Mouse (Mus musculus) ES-E14 (cell line): Measurements from ENCODE around the gene Shb. TPM values are rescaled to one million over a fixed set of nuclear protein-coding genes. Genes with fewer than 3 reads are reported as not detected.

Experiments
- DNase-seq: peaks from one replicate; pipeline ENCODE4 v3.0.0-alpha.2; 2013; ENCODE audit warnings: low read depth, low spot score
- H3K27ac ChIP-seq: 2 replicates; pipeline ENCODE4 v1.5.1; 2012; ENCODE audit warnings: low read depth, mild to moderate bottlenecking, low read length, moderate library complexity, mixed read lengths; ENCODE audit not compliant: poor library complexity, insufficient read depth, severe bottlenecking
- H3K36me3 ChIP-seq: 2 replicates; pipeline ENCODE4 v1.6.1; 2012; ENCODE audit warnings: mild to moderate bottlenecking, low read length, moderate library complexity, mixed read lengths; ENCODE audit not compliant: control insufficient read depth, poor library complexity, insufficient read depth, severe bottlenecking
- H3K4me1 ChIP-seq, 2 experiments: fragments of 150-350 bp in 1 of 2; sonication (generic) in 1 of 2; 2 replicates each; pipeline ENCODE4 v1.6.1; 2012; ENCODE audit warnings: low read length in 2 of 2, mild to moderate bottlenecking in 1 of 2, mixed read lengths in 1 of 2; ENCODE audit not compliant: control insufficient read depth in 2 of 2, insufficient read depth in 2 of 2, poor library complexity in 1 of 2
- H3K4me3 ChIP-seq, 2 experiments: fragments of 150-350 bp in 1 of 2; sonication (generic) in 1 of 2; 2 replicates each; pipeline ENCODE4 v1.5.1; 2012; ENCODE audit warnings: low read length in 2 of 2, low read depth in 1 of 2, mild to moderate bottlenecking in 1 of 2, mixed read lengths in 1 of 2; ENCODE audit not compliant: insufficient read depth in 1 of 2, poor library complexity in 1 of 2, severe bottlenecking in 1 of 2
- H3K9ac ChIP-seq: 2 replicates; pipeline ENCODE4 v1.6.1; 2012; ENCODE audit warnings: low read depth, mild to moderate bottlenecking, low read length, mixed read lengths; ENCODE audit not compliant: poor library complexity, insufficient read depth, severe bottlenecking
- H3K9me3 ChIP-seq: fragments of 150-350 bp; sonication (generic); 2 replicates; pipeline ENCODE4 v1.6.1; 2012; ENCODE audit warnings: low read depth, mild to moderate bottlenecking, low read length; ENCODE audit not compliant: control insufficient read depth, insufficient read depth
- CHD2 ChIP-seq: IDR thresholded peaks from 2 replicates; pipeline ENCODE4 v1.6.1; 2014; ENCODE audit warnings: mild to moderate bottlenecking, low read depth, low read length, inconsistent platforms
- HCFC1 ChIP-seq: IDR thresholded peaks from 2 replicates; pipeline ENCODE4 v1.6.1; 2012; ENCODE audit warnings: low read length, inconsistent platforms, borderline replicate concordance; ENCODE audit not compliant: insufficient read depth
- MAFK ChIP-seq: IDR thresholded peaks from 2 replicates; pipeline ENCODE4 v1.6.1; 2014; ENCODE audit warnings: mild to moderate bottlenecking, low read depth, low read length, inconsistent platforms; ENCODE audit not compliant: insufficient read depth
- ZC3H11A ChIP-seq: IDR thresholded peaks from 2 replicates; pipeline ENCODE4 v1.6.1; 2012; ENCODE audit warnings: low read depth, mild to moderate bottlenecking, inconsistent platforms, low read length, borderline replicate concordance
- ZNF384 ChIP-seq: IDR thresholded peaks from 2 replicates; pipeline ENCODE4 v1.6.1; 2012; ENCODE audit warnings: low read depth, low read length, inconsistent platforms
- in situ Hi-C, 2 experiments: fragments of 600-800 bp; cut with MboI; formaldehyde crosslinking; loops; one replicate each; pipeline ENCODE4 v1.15.1; 2025; ENCODE audit warnings: low sequenced_read_pairs in 2 of 2, inconsistent platforms in 1 of 2; ENCODE audit not compliant: unreplicated experiment in 2 of 2
- total RNA-seq: library from RNA; depleted of rRNA; stranded (reverse); fragments of 300-350 nt; gene quantifications from 2 replicates; pipeline ENCODE4 v1.2.3, GENCODE M21; 2012

Shb gene
- total RNA-seq, 1 experiment = 15.9 TPM

GRCm38 (mm10) chr4:45474832-45475231 lies 57.4 kb downstream of the Shb start:
- TF ChIP-seq ZC3H11A = no peak
- TF ChIP-seq HCFC1 = no peak
- no peak for TF ChIP-seq MAFK
- no peak for TF ChIP-seq CHD2
- no peak for TF ChIP-seq ZNF384
- no peak overlapping the region for H3K9ac ChIP-seq
- in situ Hi-C loops = no loop called here
- no peak for DNase-seq
- H3K36me3 ChIP-seq = peaks cover 2% of the 10 kb centered on the region; the same call in 1 of the 2 replicates
- H3K4me3 ChIP-seq = no peak overlapping the region
- no peaks in the 10 kb centered on the region for H3K9me3 ChIP-seq
- no peak overlapping the region for H3K27ac ChIP-seq
- H3K4me1 ChIP-seq = peaks cover 0 to 20% of the 10 kb centered on the region in 2 experiments; a peak in 2 of 4 replicates

- H3K27ac ChIP-seq = no peak overlapping the region
- H3K4me3 ChIP-seq = no peak overlapping the region
- TF ChIP-seq CHD2 (no peak), HCFC1 (no peak), MAFK (no peak), ZNF384 (no peak), ZC3H11A (no peak)
- no peak for DNase-seq
- H3K4me1 ChIP-seq = peaks cover 0 to 20% of the 10 kb centered on the region in 2 experiments; a peak in 2 of 4 replicates
- in situ Hi-C loops = no loop called here
- H3K9ac ChIP-seq = no peak overlapping the region
- H3K9me3 ChIP-seq = no peaks in the 10 kb centered on the region
- H3K36me3 ChIP-seq = peaks cover 2% of the 10 kb centered on the region; the same call in 1 of the 2 replicates
Observed at GRCm38 (mm10) chr4:45474131-45474530, 58.1 kb downstream of the Shb start.

GRCm38 (mm10) chr4:45473129-45473528 lies 59.1 kb downstream of the Shb start:
- no peak overlapping the region for H3K9ac ChIP-seq
- in situ Hi-C loops = no loop called here
- H3K4me1 ChIP-seq = peaks cover 0 to 13% of the 10 kb centered on the region in 2 experiments; a peak in 1 of 4 replicates
- DNase-seq = no peak
- H3K9me3 ChIP-seq = no peaks in the 10 kb centered on the region
- no peak overlapping the region for H3K27ac ChIP-seq
- H3K36me3 ChIP-seq = peaks cover 2% of the 10 kb centered on the region; the same call in 1 of the 2 replicates
- H3K4me3 ChIP-seq = no peak overlapping the region
- no peak for TF ChIP-seq ZC3H11A
- no peak for TF ChIP-seq MAFK
- no peak for TF ChIP-seq ZNF384
- no peak for TF ChIP-seq HCFC1
- no peak for TF ChIP-seq CHD2

GRCm38 (mm10) chr4:45472706-45473105 lies 59.6 kb downstream of the Shb start:
- no peak for DNase-seq
- H3K9me3 ChIP-seq = no peaks in the 10 kb centered on the region
- in situ Hi-C loops = no loop called here
- H3K4me1 ChIP-seq = peaks cover 0 to 13% of the 10 kb centered on the region in 2 experiments; a peak in 1 of 4 replicates
- no peak overlapping the region for H3K9ac ChIP-seq
- peaks cover 2% of the 10 kb centered on the region; the same call in 1 of the 2 replicates for H3K36me3 ChIP-seq
- TF ChIP-seq ZC3H11A (no peak), MAFK (no peak), ZNF384 (no peak), HCFC1 (no peak), CHD2 (no peak)
- no peak overlapping the region for H3K27ac ChIP-seq
- no peak overlapping the region for H3K4me3 ChIP-seq
